Mouse (Mus musculus): ENCODE data around the gene Pkdcc. TPM values are rescaled to one million over a fixed set of nuclear protein-coding genes. Genes with fewer than 3 reads are reported as not detected.
A peak's percentile ranks its signal among the peaks of the same experiment; 100 is the strongest.

The Pkdcc gene
- polyA plus RNA-seq, 1 experiment from 2014 or later = 17.9 TPM

- H3K9ac ChIP-seq = peak overlapping the region; percentile 98
- H3K27ac ChIP-seq = peak overlapping the region; percentile 96
- WGBS = 0% methylated on average over 16 of the region's 16 CpGs
- peak overlapping the region; percentile 94 for H3K4me2 ChIP-seq (replicated peaks)
- ATAC-seq (ENCODE audit: low FRiP score) = peak; percentile 55
- 0 out of 2 replicates have a peak, but pooled peaks cover 3% of the 10 kb centered on the region for H3K27me3 ChIP-seq
- H3K4me3 ChIP-seq = peak overlapping the region; percentile 89
- H3K4me1 ChIP-seq = peaks cover 50% of the 10 kb centered on the region
- no peaks in the 10 kb centered on the region for H3K9me3 ChIP-seq (replicated peaks)
- no peaks in the 10 kb centered on the region for H3K36me3 ChIP-seq
Observed at GRCm38 (mm10) chr17:83214161-83214592, 915 bp upstream of the Pkdcc start.

DNA sequence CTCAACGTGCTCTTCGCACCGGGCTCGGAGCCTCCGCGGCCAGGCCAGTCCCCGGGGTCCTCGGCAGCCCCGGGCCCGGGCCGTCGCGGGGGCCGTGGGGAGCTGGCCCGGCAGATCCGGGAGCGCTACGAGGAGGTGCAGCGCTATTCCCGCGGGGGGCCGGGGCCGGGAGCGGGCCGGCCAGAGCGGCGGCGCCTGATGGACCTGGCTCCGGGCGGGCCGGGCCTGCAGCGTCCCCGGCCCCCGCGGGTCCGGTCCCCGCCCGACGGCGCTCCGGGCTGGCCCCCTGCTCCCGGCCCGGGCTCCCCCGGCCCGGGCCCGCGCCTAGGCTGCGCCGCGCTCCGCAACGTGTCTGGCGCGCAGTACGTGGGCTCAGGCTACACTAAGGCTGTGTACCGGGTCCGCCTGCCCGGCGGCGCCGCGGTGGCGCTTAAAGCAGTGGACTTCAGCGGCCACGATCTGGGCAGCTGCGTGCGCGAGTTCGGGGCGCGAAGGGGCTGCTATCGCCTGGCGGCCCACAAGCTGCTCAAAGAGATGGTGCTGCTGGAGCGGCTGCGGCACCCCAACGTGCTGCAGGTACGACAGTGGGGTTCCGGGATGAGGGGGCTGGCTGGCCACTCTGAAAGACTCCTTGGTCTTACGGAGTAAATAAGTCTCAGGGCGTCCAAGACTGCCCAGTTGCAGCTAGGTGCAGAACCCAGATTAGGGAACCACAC, 595 bp downstream of the Pkdcc start:
- Histone ChIP-seq H3K9ac (peak overlapping the region; percentile 98), H3K27me3 (no peaks in the 10 kb centered on the region), H3K4me2 (replicated peaks) (peak overlapping the region; percentile 94), H3K9me3 (replicated peaks) (no peaks in the 10 kb centered on the region), H3K36me3 (no peaks in the 10 kb centered on the region), H3K4me3 (peak overlapping the region; percentile 89), H3K4me1 (peaks cover 58% of the 10 kb centered on the region), H3K27ac (peak overlapping the region; percentile 96)
- under 1% methylated on average over 58 of the region's 80 CpGs for WGBS
- ATAC-seq (ENCODE audit: low FRiP score) = peak; percentile 19

DNA sequence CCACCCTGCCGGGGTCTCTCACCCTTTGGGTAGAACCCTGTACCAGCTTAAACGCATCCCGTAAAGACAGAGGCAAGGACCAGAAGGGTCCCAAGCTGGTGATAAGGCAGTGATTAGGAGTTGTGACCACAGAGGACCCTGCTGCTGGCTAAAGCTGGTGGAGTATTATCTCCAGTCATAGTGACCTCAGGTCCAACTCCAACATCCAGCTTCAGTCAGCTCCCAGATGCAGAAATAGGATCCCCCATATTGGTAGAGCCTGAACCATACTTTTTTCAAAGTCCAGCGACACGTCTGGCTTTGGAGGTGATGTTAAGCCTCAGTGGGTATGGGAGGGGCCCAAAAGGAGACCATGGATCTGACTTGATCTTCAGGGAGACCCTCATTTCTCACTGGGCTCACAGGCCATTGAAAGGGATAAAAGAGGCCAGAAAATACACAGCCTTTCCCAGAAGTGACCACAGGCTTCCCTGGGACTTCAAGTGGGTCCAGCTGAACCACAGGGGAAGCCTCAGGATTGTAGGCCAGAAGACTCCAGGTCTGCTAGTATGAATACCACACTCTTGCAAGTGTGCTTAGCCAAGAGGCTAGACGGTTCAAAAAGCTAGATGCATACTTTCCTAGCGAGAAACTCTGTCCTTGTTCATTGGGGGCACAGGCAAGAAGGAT, 1.3 kb downstream of the Pkdcc start:
- ATAC-seq (ENCODE audit: low FRiP score) = no peak
- 11% methylated on average over 7 of the region's 7 CpGs for WGBS
- H3K4me2 ChIP-seq (replicated peaks) = peak overlapping the region; percentile 94
- 0 out of 2 replicates have a peak, but pooled peaks cover 7% of the 10 kb centered on the region for H3K36me3 ChIP-seq
- H3K27me3 ChIP-seq = no peaks in the 10 kb centered on the region
- peak overlapping the region; percentile 98 for H3K9ac ChIP-seq
- H3K9me3 ChIP-seq (replicated peaks) = no peaks in the 10 kb centered on the region
- H3K27ac ChIP-seq = peak overlapping the region; percentile 23
- peaks cover 62% of the 10 kb centered on the region for H3K4me1 ChIP-seq
- peak overlapping the region; percentile 89 for H3K4me3 ChIP-seq

DNA sequence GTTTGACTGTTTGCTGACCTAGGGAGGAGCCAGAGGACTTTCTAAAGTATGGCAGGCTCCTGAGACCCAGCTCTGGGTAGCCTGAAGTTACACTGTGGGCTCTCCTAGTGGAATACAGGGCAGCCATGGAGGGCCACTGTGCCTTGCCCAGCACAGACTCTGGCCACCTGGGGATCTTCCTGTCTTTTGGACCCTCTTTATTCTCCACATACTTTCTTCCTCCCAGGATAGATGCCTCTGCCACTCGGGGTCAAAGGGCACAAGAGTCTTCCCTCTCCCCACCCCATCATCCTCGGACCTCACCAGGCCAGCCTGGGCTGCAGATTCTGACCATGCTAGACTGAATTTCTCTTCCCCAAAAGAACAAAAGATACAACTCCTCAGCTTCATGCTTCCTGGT, 3.1 kb downstream of the Pkdcc start:
- peaks cover 17% of the 10 kb centered on the region; the same call in 1 of the 2 replicates for H3K36me3 ChIP-seq
- peak overlapping the region; percentile 51 for H3K9ac ChIP-seq
- peak overlapping the region; percentile 94 for H3K4me2 ChIP-seq (replicated peaks)
- no peak for ATAC-seq (ENCODE audit: low FRiP score)
- H3K4me1 ChIP-seq = peaks cover 72% of the 10 kb centered on the region
- no peaks in the 10 kb centered on the region for H3K27me3 ChIP-seq
- H3K9me3 ChIP-seq (replicated peaks) = no peaks in the 10 kb centered on the region
- no peak overlapping the region for H3K27ac ChIP-seq
- WGBS = 13% methylated on average over 2 of the region's 2 CpGs
- H3K4me3 ChIP-seq = peak overlapping the region; percentile 89

DNA sequence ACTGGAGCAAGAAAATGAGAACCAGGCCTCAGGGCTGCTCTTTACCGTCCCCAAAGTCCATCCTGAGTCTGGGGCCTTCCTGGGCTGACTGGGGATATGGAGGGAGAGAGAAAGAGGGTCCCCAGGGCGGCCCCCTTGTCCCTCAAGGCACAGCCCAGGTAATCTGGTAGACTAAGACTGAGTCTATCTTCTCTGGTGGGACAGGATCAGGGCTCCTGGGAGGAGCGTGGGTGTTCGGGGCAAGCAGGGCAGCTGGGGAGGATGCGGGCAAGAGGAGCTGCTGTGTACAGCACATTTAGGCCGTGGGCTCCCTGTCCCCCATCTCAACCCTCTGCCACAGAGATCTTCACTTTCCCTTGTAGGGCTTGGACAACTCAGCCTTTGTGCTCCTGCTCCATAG, 3.6 kb downstream of the Pkdcc start:
- 71% methylated on average over 6 of the region's 6 CpGs for WGBS
- peak overlapping the region; percentile 89 for H3K4me3 ChIP-seq

DNA sequence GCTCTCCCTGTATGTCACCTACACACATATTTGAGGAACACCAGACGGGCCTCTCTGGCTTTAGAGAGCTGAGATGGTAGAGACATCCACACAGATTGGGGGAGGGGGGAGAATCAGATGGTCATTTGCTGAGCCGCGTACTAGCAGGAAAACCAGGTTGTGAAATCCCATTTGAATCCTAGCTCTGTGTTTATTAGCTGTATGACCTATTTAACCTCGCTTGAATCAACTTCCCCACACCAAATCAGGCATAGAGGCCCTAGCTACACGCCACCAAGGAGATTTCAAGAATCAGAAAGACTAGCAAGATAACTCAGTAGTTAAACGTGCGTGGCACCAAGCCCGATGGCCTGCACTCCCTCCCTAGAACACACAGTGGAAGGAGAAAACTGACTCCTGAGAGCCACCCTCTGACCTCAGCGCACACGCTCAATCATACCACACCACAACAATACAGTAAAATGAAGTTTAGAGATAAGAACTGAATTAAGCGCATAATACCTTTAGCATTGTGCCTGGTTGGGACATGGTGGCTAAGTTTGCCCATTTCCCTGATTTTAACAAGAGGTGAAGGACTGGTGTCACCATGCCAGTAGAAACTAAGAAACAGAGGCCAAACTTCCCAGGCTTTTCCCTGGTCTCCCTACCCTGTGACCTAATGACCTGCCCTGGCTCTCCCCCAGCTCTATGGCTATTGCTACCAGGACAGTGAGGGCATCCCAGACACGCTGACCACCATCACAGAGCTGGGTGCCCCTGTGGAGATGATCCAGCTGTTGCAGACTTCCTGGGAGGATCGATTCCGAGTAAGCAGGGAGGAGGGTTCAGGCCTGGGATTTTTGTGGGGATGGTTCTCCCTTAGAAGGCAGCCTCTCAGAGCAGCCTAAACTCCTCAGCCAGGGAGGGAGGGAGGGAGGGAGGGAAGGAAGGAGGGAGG, 4.5 kb downstream of the Pkdcc start:
- peak overlapping the region; percentile 94 for H3K4me2 ChIP-seq (replicated peaks)
- peaks cover 28% of the 10 kb centered on the region for H3K36me3 ChIP-seq
- H3K9ac ChIP-seq = peak overlapping the region; percentile 51
- no peaks in the 10 kb centered on the region for H3K27me3 ChIP-seq
- ATAC-seq (ENCODE audit: low FRiP score) = no peak
- H3K27ac ChIP-seq = no peak overlapping the region
- peak overlapping the region; percentile 89 for H3K4me3 ChIP-seq
- peaks cover 68% of the 10 kb centered on the region for H3K4me1 ChIP-seq
- WGBS = 59% methylated on average over 14 of the region's 14 CpGs
- no peaks in the 10 kb centered on the region for H3K9me3 ChIP-seq (replicated peaks)

More for the DNA sequence above, 3.6 kb downstream of the Pkdcc start:
- Histone ChIP-seq H3K27me3 (no peaks in the 10 kb centered on the region), H3K4me1 (peaks cover 68% of the 10 kb centered on the region), H3K27ac (peak overlapping the region; percentile 30; the same call in 1 of the 2 replicates), H3K9ac (peak overlapping the region; percentile 51), H3K9me3 (replicated peaks) (no peaks in the 10 kb centered on the region), H3K36me3 (peaks cover 23% of the 10 kb centered on the region; the same call in 1 of the 2 replicates), H3K4me2 (replicated peaks) (peak overlapping the region; percentile 94)
- ATAC-seq (ENCODE audit: low FRiP score) = no peak

GRCm38 (mm10) chr17:83220954-83221538, 6.0 kb downstream of the Pkdcc start:
- Histone ChIP-seq H3K9ac (no peak overlapping the region), H3K4me2 (replicated peaks) (no peak overlapping the region), H3K27ac (no peak overlapping the region), H3K27me3 (no peaks in the 10 kb centered on the region), H3K36me3 (peaks cover 28% of the 10 kb centered on the region), H3K4me3 (no peak overlapping the region), H3K9me3 (replicated peaks) (no peaks in the 10 kb centered on the region), H3K4me1 (peaks cover 66% of the 10 kb centered on the region)
- no peak for ATAC-seq (ENCODE audit: low FRiP score)
- WGBS = 88% methylated on average over 18 of the region's 18 CpGs

DNA sequence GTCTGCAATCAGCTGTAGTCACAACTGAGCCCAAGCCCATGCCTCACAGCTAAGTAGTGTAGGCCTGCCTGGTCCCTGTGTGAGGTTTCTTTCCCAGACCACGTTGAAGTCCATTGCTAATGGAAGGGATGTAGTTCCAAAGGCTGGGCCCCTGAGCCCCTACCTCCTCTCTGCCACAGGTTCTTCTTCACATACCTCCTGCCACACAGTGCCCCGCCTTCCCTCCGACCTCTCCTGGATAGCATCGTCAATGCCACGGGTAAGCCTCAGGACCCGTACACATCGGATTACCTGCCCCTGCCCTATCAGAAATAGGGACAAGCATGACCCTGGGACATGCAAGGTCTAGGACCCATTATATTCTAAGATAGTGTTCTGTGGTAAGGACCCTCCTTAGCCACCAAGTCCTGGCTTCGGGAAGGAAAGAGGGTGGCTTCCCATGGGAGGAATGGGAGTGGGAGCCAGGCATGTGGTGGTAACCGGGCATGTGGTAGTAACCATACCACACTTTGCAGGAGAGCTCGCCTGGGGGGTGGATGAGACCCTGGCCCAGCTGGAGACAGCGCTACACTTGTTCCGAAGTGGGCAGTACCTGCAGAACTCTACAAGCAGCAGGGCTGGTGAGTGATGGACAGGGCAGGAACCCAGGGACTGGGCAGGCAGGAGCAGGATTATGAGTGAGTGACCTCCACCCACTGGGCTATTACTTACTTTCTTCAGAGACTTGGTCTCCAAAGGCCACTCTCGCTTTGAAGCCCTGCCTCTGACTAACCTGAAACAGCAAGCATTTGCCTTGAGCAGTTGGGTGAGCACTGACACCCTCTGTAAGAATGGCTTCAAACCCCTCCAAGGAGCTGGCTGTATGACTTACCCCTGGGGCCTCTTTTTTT, 6.8 kb downstream of the Pkdcc start:
- Histone ChIP-seq H3K4me1 (peaks cover 58% of the 10 kb centered on the region), H3K4me2 (replicated peaks) (no peak overlapping the region), H3K27ac (no peak overlapping the region), H3K9ac (no peak overlapping the region), H3K4me3 (no peak overlapping the region), H3K36me3 (peaks cover 31% of the 10 kb centered on the region), H3K27me3 (no peaks in the 10 kb centered on the region), H3K9me3 (replicated peaks) (no peaks in the 10 kb centered on the region)
- WGBS = 85% methylated on average over 13 of the region's 13 CpGs
- ATAC-seq (ENCODE audit: low FRiP score) = no peak

GRCm38 (mm10) chr17:83222705-83223104, 7.6 kb downstream of the Pkdcc start:
- WGBS = 28% methylated on average over 3 of the region's 3 CpGs
- Histone ChIP-seq H3K27me3 (no peaks in the 10 kb centered on the region), H3K4me3 (no peak overlapping the region), H3K4me2 (replicated peaks) (no peak overlapping the region), H3K9ac (no peak overlapping the region), H3K4me1 (peaks cover 49% of the 10 kb centered on the region), H3K27ac (0 out of 2 replicates have a peak overlapping the region, but pooled peaks have one; percentile 9), H3K36me3 (peaks cover 31% of the 10 kb centered on the region), H3K9me3 (replicated peaks) (no peaks in the 10 kb centered on the region)
- ATAC-seq (ENCODE audit: low FRiP score) = no peak

GRCm38 (mm10) chr17:83224451-83224971, 9.4 kb downstream of the Pkdcc start:
- Histone ChIP-seq H3K4me3 (no peak overlapping the region), H3K9ac (no peak overlapping the region)

More at GRCm38 (mm10) chr17:83224451-83224971, 9.4 kb downstream of the Pkdcc start:
- Histone ChIP-seq H3K27ac (peak overlapping the region; percentile 60), H3K36me3 (peaks cover 31% of the 10 kb centered on the region), H3K9me3 (replicated peaks) (no peaks in the 10 kb centered on the region), H3K4me1 (peaks cover 31% of the 10 kb centered on the region), H3K27me3 (no peaks in the 10 kb centered on the region), H3K4me2 (replicated peaks) (no peak overlapping the region)
- peak; percentile 65 for ATAC-seq (ENCODE audit: low FRiP score)
- WGBS = 41% methylated on average over 13 of the region's 13 CpGs
